Mouse (Mus musculus) cortical plate, adult 2 months (tissue): ENCODE measurements at regions not wholly inside any gene's neighbourhood (a gene's known extent, or its start where the extent isn't known, plus 50 kb on each side); places are given as distances from the start of the nearest gene placed in this dataset.
"Not testable (repeated sequence)": the region's sequence is repeated elsewhere in the genome, so short reads cannot be mapped to it uniquely, and the experiment has no call there.

Source experiments
- H3K27ac ChIP-seq: fragments of 200-500 bp; 2 replicates; pipeline ENCODE4 v1.5.1; 2012; ENCODE audit warnings: low read length, control low read depth, inconsistent platforms; ENCODE audit not compliant: insufficient read depth
- H3K4me1 ChIP-seq: fragments of 200-500 bp; 2 replicates; pipeline ENCODE4 v1.6.1; 2011; ENCODE audit warnings: low read length; ENCODE audit not compliant: control insufficient read depth, insufficient read depth
- H3K4me3 ChIP-seq: fragments of 200-500 bp; 2 replicates; pipeline ENCODE4 v1.5.1; 2011; ENCODE audit warnings: mild to moderate bottlenecking, low read length, control low read depth; ENCODE audit not compliant: insufficient read depth
- CTCF ChIP-seq: fragments of 200-500 bp; IDR thresholded peaks from 2 replicates; pipeline ENCODE4 v1.5.1; 2011; ENCODE audit warnings: mild to moderate bottlenecking, control low read depth, low read length; ENCODE audit not compliant: insufficient read depth; ENCODE audit errors: extremely low read depth
- POLR2A ChIP-seq: fragments of 200-500 bp; IDR thresholded peaks from 2 replicates; pipeline ENCODE4 v1.6.1; 2011; ENCODE audit warnings: mild to moderate bottlenecking, low read length, control low read depth; ENCODE audit not compliant: insufficient read depth; ENCODE audit errors: extremely low read depth

- TF ChIP-seq CTCF (no peak), POLR2A (no peak)
- Histone ChIP-seq H3K4me3 (no peak overlapping the region), H3K27ac (no peak overlapping the region), H3K4me1 (no peaks in the 10 kb centered on the region)
These were observed 412.3 kb upstream of the Arid1b start for GRCm38 (mm10) chr17:4581851-4582250.

GRCm38 (mm10) chr17:4610481-4610880 is 383.7 kb upstream of the Arid1b start:
- no peak for TF ChIP-seq CTCF
- TF ChIP-seq POLR2A = no peak
- Histone ChIP-seq H3K27ac (no peak overlapping the region), H3K4me3 (no peak overlapping the region), H3K4me1 (no peaks in the 10 kb centered on the region; the same call in 1 of the 2 replicates)

GRCm38 (mm10) chr17:4610993-4611392 is 383.1 kb upstream of the Arid1b start:
- no peak for TF ChIP-seq CTCF
- no peak for TF ChIP-seq POLR2A
- Histone ChIP-seq H3K4me3 (no peak overlapping the region), H3K4me1 (no peaks in the 10 kb centered on the region; the same call in 1 of the 2 replicates), H3K27ac (no peak overlapping the region)

GRCm38 (mm10) chr17:4611711-4612110 is 382.4 kb upstream of the Arid1b start:
- H3K27ac ChIP-seq = no peak overlapping the region
- H3K4me1 ChIP-seq = no peaks in the 10 kb centered on the region; the same call in 1 of the 2 replicates
- TF ChIP-seq CTCF (no peak), POLR2A (no peak)
- no peak overlapping the region for H3K4me3 ChIP-seq

DNA sequence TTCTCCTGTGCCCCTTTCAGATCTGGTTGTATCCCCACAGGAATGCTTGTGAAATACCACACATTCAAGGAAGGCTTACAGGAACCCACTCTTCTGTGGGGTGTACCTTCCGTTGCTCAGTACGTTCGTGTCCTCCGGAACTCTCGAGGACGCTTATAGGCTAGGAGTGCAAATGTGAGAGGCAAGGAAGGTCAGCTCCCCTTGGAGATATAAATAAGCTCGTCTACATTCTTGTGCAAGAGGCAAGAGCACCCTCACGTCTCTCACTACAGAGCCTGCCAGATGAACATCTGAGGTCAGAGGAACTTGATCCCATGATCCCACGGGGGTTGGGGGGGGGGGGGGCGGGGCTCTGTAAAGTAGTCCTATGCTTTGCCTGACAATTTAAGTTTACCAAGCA is 382.0 kb upstream of the Arid1b start:
- H3K4me3 ChIP-seq = no peak overlapping the region
- no peaks in the 10 kb centered on the region; the same call in 1 of the 2 replicates for H3K4me1 ChIP-seq
- no peak for TF ChIP-seq POLR2A
- no peak for TF ChIP-seq CTCF
- no peak overlapping the region for H3K27ac ChIP-seq

- Histone ChIP-seq H3K27ac (no peak overlapping the region), H3K4me3 (no peak overlapping the region), H3K4me1 (no peaks in the 10 kb centered on the region; the same call in 1 of the 2 replicates)
- TF ChIP-seq POLR2A (no peak), CTCF (no peak)
These were observed 381.4 kb upstream of the Arid1b start for GRCm38 (mm10) chr17:4612741-4613140.

DNA sequence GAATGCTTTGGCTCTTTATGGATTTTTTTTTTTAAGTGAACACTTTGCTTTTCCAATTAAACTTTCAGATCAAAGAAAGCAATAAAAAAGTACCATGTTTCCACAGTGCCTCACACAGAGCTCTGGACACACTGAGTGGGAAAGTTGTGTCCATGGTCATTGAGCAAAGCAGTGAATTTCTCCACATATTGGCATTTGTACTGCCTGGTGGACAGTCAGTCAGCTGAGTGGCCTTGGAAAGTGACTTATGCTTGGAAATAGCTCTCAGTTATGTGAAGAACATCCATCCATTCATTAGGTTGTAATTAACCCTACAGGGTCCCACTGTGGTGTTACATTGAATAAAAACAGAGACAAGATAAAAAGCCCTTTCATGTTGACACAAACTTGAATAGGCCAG is 373.8 kb upstream of the Arid1b start:
- Histone ChIP-seq H3K4me1 (no peaks in the 10 kb centered on the region), H3K4me3 (no peak overlapping the region), H3K27ac (no peak overlapping the region)
- TF ChIP-seq CTCF = no peak
- TF ChIP-seq POLR2A = no peak

- not testable (repeated sequence) for H3K4me3 ChIP-seq, H3K4me1 ChIP-seq, H3K27ac ChIP-seq
These were observed 368.0 kb upstream of the Arid1b start for GRCm38 (mm10) chr17:4626126-4626525.

DNA sequence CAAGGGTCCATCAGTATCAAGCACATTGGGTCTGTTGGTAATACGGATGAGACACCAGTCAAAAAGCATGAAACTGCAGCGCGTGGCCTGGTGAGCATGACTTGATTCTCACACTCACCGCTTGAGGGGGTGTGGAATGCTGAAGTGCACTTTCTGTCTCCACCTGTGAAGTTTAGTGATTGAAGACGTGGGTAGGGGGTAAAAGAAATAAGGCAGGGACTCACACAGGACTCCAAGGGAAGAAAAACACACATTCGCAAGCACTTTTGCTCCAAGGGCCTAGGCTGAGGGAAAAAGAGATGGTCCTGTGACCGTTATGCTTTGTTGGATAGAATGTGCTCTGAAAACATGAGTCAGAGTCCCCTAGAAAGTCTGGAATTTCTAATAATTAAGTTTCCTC is 366.6 kb upstream of the Arid1b start:
- H3K27ac ChIP-seq = no peak overlapping the region
- H3K4me1 ChIP-seq = no peaks in the 10 kb centered on the region
- no peak overlapping the region for H3K4me3 ChIP-seq
- TF ChIP-seq CTCF (no peak), POLR2A (no peak)

- no peaks in the 10 kb centered on the region for H3K4me1 ChIP-seq
- no peak overlapping the region for H3K4me3 ChIP-seq
- TF ChIP-seq CTCF (no peak), POLR2A (no peak)
- no peak overlapping the region for H3K27ac ChIP-seq
These were observed 363.0 kb upstream of the Arid1b start for GRCm38 (mm10) chr17:4631122-4631521.

DNA sequence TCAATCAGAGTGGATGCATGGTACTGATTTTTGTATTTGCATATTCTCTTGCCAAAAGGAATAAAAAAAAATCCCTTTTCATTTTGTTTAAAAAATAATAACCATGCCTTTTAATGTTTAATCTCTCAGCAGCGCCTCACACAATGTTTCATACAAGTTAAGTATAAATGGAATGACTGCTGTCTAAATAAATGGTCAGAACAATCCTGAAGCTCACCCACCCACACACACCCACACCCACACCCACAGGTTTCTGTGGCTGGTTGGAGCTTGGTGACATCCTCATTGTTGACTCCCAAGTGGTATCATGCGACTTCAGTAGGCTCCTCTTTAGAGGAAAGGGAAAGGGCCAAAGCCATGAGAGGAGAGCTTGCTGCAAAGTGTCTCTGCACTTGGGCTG is 361.6 kb upstream of the Arid1b start:
- Histone ChIP-seq H3K4me1 (no peaks in the 10 kb centered on the region), H3K27ac (no peak overlapping the region)
- TF ChIP-seq POLR2A = no peak
- TF ChIP-seq CTCF = no peak

More for the DNA sequence above, 361.6 kb upstream of the Arid1b start:
- H3K4me3 ChIP-seq = no peak overlapping the region
